Mouse (Mus musculus) myocyte (in vitro differentiated cells): ENCODE data around the gene Slc35a2.

ENCODE experiments used
- CEBPB ChIP-seq: IDR thresholded peaks from 2 replicates; pipeline ENCODE4 v1.6.1; 2011; ENCODE audit warnings: mild to moderate bottlenecking, moderate library complexity; ENCODE audit not compliant: poor library complexity, insufficient read depth, severe bottlenecking
- E2F4 ChIP-seq: IDR thresholded peaks from one replicate; pipeline ENCODE4 v1.6.1; 2011; ENCODE audit warnings: mild to moderate bottlenecking, control low read depth, moderate library complexity; ENCODE audit not compliant: insufficient read depth
- MAX ChIP-seq: IDR thresholded peaks from one replicate; pipeline ENCODE4 v1.6.1; 2011; ENCODE audit warnings: low read depth, mild to moderate bottlenecking, control low read depth
- MYOD1 ChIP-seq, 3 experiments: IDR thresholded peaks; one replicate each; pipeline ENCODE4 v1.6.1; 2011; ENCODE audit warnings: control low read depth in 2 of 3, low read depth in 2 of 3, mild to moderate bottlenecking in 2 of 3, moderate library complexity in 1 of 3; ENCODE audit not compliant: insufficient read length in 2 of 3, control insufficient read depth in 1 of 3
- POLR2A ChIP-seq: IDR thresholded peaks from one replicate; pipeline ENCODE4 v1.6.1; 2011; ENCODE audit warnings: low read depth, mild to moderate bottlenecking, control low read depth, moderate library complexity; ENCODE audit not compliant: insufficient read length
- POLR2AphosphoS2 ChIP-seq: IDR thresholded peaks from one replicate; pipeline ENCODE4 v1.6.1; 2011; ENCODE audit warnings: low read depth, control low read depth; ENCODE audit not compliant: insufficient read length
- USF1 ChIP-seq: IDR thresholded peaks from one replicate; pipeline ENCODE4 v1.6.1; 2011; ENCODE audit warnings: low read depth, mild to moderate bottlenecking, control low read depth, moderate library complexity

- no peak for TF ChIP-seq POLR2A
- TF ChIP-seq POLR2AphosphoS2, result no peak
- no peak for TF ChIP-seq MAX
- TF ChIP-seq CEBPB, result no peak
- TF ChIP-seq MYOD1 (IDR thresholded peaks at IDR 0.05; ENCODE audit: control insufficient read depth in 1 of 3, insufficient read length in 2 of 3, low read depth in 2 of 3), result no peak
- TF ChIP-seq USF1, result no peak
- no peak for TF ChIP-seq E2F4
Observed at GRCm38 (mm10) chrX:7859191-7859753, 24.6 kb upstream of the Slc35a2 start.
